Mouse (Mus musculus): ENCODE data around the gene Olfr1555-ps1. TPM values are rescaled to one million over a fixed set of nuclear protein-coding genes. Genes with fewer than 3 reads are reported as not detected.
"Not testable (repeated sequence)": the region's sequence is repeated elsewhere in the genome, so short reads cannot be mapped to it uniquely, and the experiment has no call there.

The Olfr1555-ps1 gene
- polyA plus RNA-seq (2012; fragmentation: generic; extraction: Trizol) = not detected
- long read RNA-seq, experiment 1 = 0 reads
- long read RNA-seq, experiment 2 = 0 reads

- not testable (repeated sequence) for H3K36me3 ChIP-seq (ENCODE audit: control insufficient read depth, insufficient read depth); H3K27me3 ChIP-seq (ENCODE audit: control insufficient read depth, insufficient read depth, insufficient read length); H3K4me3 ChIP-seq (ENCODE audit: insufficient read depth, poor library complexity, severe bottlenecking); H3K79me3 ChIP-seq (ENCODE audit: low read depth); H3K79me2 ChIP-seq (ENCODE audit: control insufficient read depth, insufficient read depth); H3ac ChIP-seq (ENCODE audit: control insufficient read depth, insufficient read length, low read depth)
Observed at GRCm38 (mm10) chr19:12170062-12170599, at the start of gene Olfr1555-ps1. TSS of gene Olfr1555-ps1 (minus strand) at chr19:12170112.

- no peak within 1 kb of the TSS for H3K4me3 ChIP-seq (ENCODE audit: insufficient read depth, poor library complexity, severe bottlenecking)
- no peaks in the 10 kb centered on the region for H3K36me3 ChIP-seq (ENCODE audit: control insufficient read depth, insufficient read depth)
- no peaks in the 10 kb centered on the region for H3K27me3 ChIP-seq (ENCODE audit: control insufficient read depth, insufficient read depth, insufficient read length)
- H3ac ChIP-seq (ENCODE audit: control insufficient read depth, insufficient read length, low read depth) = no peak within 1 kb of the TSS
- no peaks in the 10 kb centered on the region for H3K79me3 ChIP-seq (ENCODE audit: low read depth)
- TF ChIP-seq CEBPB (IDR thresholded peaks at IDR 0.05; ENCODE audit: low read depth) (no peak), MYOD1 (IDR thresholded peaks at IDR 0.05; ENCODE audit: control insufficient read depth, insufficient read length, low read depth) (no peak), MAX (IDR thresholded peaks at IDR 0.05) (no peak), FOSL1 (IDR thresholded peaks at IDR 0.05; ENCODE audit: insufficient read depth, low read length, poor library complexity, severe bottlenecking) (no peak), USF1 (IDR thresholded peaks at IDR 0.05; ENCODE audit: low read depth) (no peak), CTCF (IDR thresholded peaks at IDR 0.05; ENCODE audit: control insufficient read depth, insufficient read depth, insufficient read length) (no peak), MYOG (IDR thresholded peaks at IDR 0.05; ENCODE audit: control insufficient read depth, extremely low read depth, insufficient read length) (no peak)
- H3K79me2 ChIP-seq (ENCODE audit: control insufficient read depth, insufficient read depth) = no peaks in the 10 kb centered on the region
Observed at GRCm38 (mm10) chr19:12200334-12200733, 30.4 kb upstream of the Olfr1555-ps1 start, which contains the start of gene Olfr1431. TSS of gene Olfr1431 (plus strand) at chr19:12200634.

GRCm38 (mm10) chr19:12199076-12199475 lies 29.2 kb upstream of the Olfr1555-ps1 start:
- not testable (repeated sequence) for H3K79me2 ChIP-seq (ENCODE audit: control insufficient read depth, insufficient read depth); H3K36me3 ChIP-seq (ENCODE audit: control insufficient read depth, insufficient read depth); H3K27me3 ChIP-seq (ENCODE audit: control insufficient read depth, insufficient read depth, insufficient read length); H3K79me3 ChIP-seq (ENCODE audit: low read depth); H3ac ChIP-seq (ENCODE audit: control insufficient read depth, insufficient read length, low read depth); H3K4me3 ChIP-seq (ENCODE audit: insufficient read depth, poor library complexity, severe bottlenecking)

GRCm38 (mm10) chr19:12175431-12175830 lies 5.5 kb upstream of the Olfr1555-ps1 start:
- H3K79me2 ChIP-seq (ENCODE audit: control insufficient read depth, insufficient read depth); H3ac ChIP-seq (ENCODE audit: control insufficient read depth, insufficient read length, low read depth); H3K79me3 ChIP-seq (ENCODE audit: low read depth); H3K27me3 ChIP-seq (ENCODE audit: control insufficient read depth, insufficient read depth, insufficient read length); H3K4me3 ChIP-seq (ENCODE audit: insufficient read depth, poor library complexity, severe bottlenecking); H3K36me3 ChIP-seq (ENCODE audit: control insufficient read depth, insufficient read depth): not testable (repeated sequence)

- H3K79me3 ChIP-seq (ENCODE audit: low read depth) = no peaks in the 10 kb centered on the region
- no peak overlapping the region for H3ac ChIP-seq (ENCODE audit: control insufficient read depth, insufficient read length, low read depth)
- no peaks in the 10 kb centered on the region for H3K27me3 ChIP-seq (ENCODE audit: control insufficient read depth, insufficient read depth, insufficient read length)
- no peak for TF ChIP-seq MYOG (IDR thresholded peaks at IDR 0.05; ENCODE audit: control insufficient read depth, extremely low read depth, insufficient read length)
- TF ChIP-seq MAX (IDR thresholded peaks at IDR 0.05) = no peak
- TF ChIP-seq CEBPB (IDR thresholded peaks at IDR 0.05; ENCODE audit: low read depth) = no peak
- no peak for TF ChIP-seq USF1 (IDR thresholded peaks at IDR 0.05; ENCODE audit: low read depth)
- no peak for TF ChIP-seq FOSL1 (IDR thresholded peaks at IDR 0.05; ENCODE audit: insufficient read depth, low read length, poor library complexity, severe bottlenecking)
- no peak for TF ChIP-seq CTCF (IDR thresholded peaks at IDR 0.05; ENCODE audit: control insufficient read depth, insufficient read depth, insufficient read length)
- no peak for TF ChIP-seq MYOD1 (IDR thresholded peaks at IDR 0.05; ENCODE audit: control insufficient read depth, insufficient read length, low read depth)
- no peaks in the 10 kb centered on the region for H3K79me2 ChIP-seq (ENCODE audit: control insufficient read depth, insufficient read depth)
- no peaks in the 10 kb centered on the region for H3K36me3 ChIP-seq (ENCODE audit: control insufficient read depth, insufficient read depth)
- H3K4me3 ChIP-seq (ENCODE audit: insufficient read depth, poor library complexity, severe bottlenecking) = no peak overlapping the region
Observed at GRCm38 (mm10) chr19:12145452-12145851, 24.5 kb downstream of the Olfr1555-ps1 start.

DNA sequence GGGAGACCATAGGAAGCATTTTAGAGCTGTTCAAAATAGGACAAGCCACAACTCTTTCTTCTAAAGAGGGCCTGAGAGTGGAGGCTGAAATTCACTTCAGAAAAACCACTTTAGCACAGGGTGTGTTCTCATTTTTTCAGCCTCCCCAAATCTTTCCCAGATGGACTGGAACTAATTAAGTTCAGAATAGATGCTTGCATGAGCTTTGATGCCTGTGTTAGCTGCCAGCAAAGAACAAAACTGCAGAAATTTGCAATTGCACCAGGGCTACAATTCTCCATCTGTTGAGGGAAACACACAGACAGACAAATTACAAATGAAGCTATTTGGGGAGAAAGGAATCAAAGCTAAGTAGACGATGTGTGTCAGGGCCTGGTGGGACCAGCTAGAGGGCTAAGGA lies 26.6 kb downstream of the Olfr1555-ps1 start:
- TF ChIP-seq MYOG (IDR thresholded peaks at IDR 0.05; ENCODE audit: control insufficient read depth, extremely low read depth, insufficient read length) = no peak
- TF ChIP-seq CTCF (IDR thresholded peaks at IDR 0.05; ENCODE audit: control insufficient read depth, insufficient read depth, insufficient read length) = no peak
- no peak for TF ChIP-seq CEBPB (IDR thresholded peaks at IDR 0.05; ENCODE audit: low read depth)
- TF ChIP-seq MYOD1 (IDR thresholded peaks at IDR 0.05; ENCODE audit: control insufficient read depth, insufficient read length, low read depth) = no peak
- no peak for TF ChIP-seq FOSL1 (IDR thresholded peaks at IDR 0.05; ENCODE audit: insufficient read depth, low read length, poor library complexity, severe bottlenecking)
- TF ChIP-seq MAX (IDR thresholded peaks at IDR 0.05) = no peak
- Histone ChIP-seq H3K36me3 (ENCODE audit: control insufficient read depth, insufficient read depth) (no peaks in the 10 kb centered on the region), H3ac (ENCODE audit: control insufficient read depth, insufficient read length, low read depth) (no peak overlapping the region), H3K27me3 (ENCODE audit: control insufficient read depth, insufficient read depth, insufficient read length) (no peaks in the 10 kb centered on the region), H3K79me2 (ENCODE audit: control insufficient read depth, insufficient read depth) (no peaks in the 10 kb centered on the region), H3K4me3 (ENCODE audit: insufficient read depth, poor library complexity, severe bottlenecking) (no peak overlapping the region), H3K79me3 (ENCODE audit: low read depth) (no peaks in the 10 kb centered on the region)

Data from C2C12 (cell line).